Mouse (Mus musculus) bone marrow, adult 2 months (tissue): ENCODE data around the gene Zfp949.

Experiments used
- CTCF ChIP-seq: fragments of 200-500 bp; IDR thresholded peaks from 2 replicates; pipeline ENCODE4 v1.5.1; 2011; ENCODE audit warnings: low read length, control low read depth; ENCODE audit not compliant: control insufficient read depth, insufficient read depth
- POLR2A ChIP-seq: fragments of 200-500 bp; IDR thresholded peaks from 2 replicates; pipeline ENCODE4 v1.6.1; 2011; ENCODE audit warnings: low read depth, mild to moderate bottlenecking, control low read depth, low read length, borderline replicate concordance; ENCODE audit not compliant: control insufficient read depth

- TF ChIP-seq CTCF (no peak), POLR2A (no peak)
Measured at GRCm38 (mm10) chr9:88525341-88525740, 22.5 kb upstream of the Zfp949 start.
